Mouse (Mus musculus) common myeloid progenitor, adult 5-6 weeks (primary cell): ENCODE data around the gene Wnt5b. TPM values are rescaled to one million over a fixed set of nuclear protein-coding genes. Genes with fewer than 3 reads are reported as not detected.

Experiments used
- ATAC-seq: replicated peaks from 2 replicates; pipeline ENCODE4 v1.8.0; 2016; ENCODE audit warnings: low read depth, mild to moderate bottlenecking, moderate TSS enrichment, inconsistent platforms; ENCODE audit not compliant: poor library complexity, severe bottlenecking
- total RNA-seq: library from RNA; stranded (forward); fragments of 200-1000, 187-1606 nt; gene quantifications from 2 replicates; pipeline ENCODE4 v1.2.3, GENCODE M21; 2017

The Wnt5b gene
- total RNA-seq = 0.82 TPM in 1 of 2 replicates, not detected in the other

GRCm38 (mm10) chr6:119543803-119544517 is at the start of gene Wnt5b:
Gene Wnt5b (minus strand): TSS chr6:119544347.
- ATAC-seq = 0 out of 2 replicates have a peak, but pooled peaks have one; percentile 24

GRCm38 (mm10) chr6:119590872-119591271 is 46.7 kb upstream of the Wnt5b start:
- no peak for ATAC-seq

- no peak for ATAC-seq
Measured at GRCm38 (mm10) chr6:119587897-119588296, 43.8 kb upstream of the Wnt5b start.

GRCm38 (mm10) chr6:119587454-119587853 is 43.3 kb upstream of the Wnt5b start:
- no peak for ATAC-seq

GRCm38 (mm10) chr6:119585652-119586375 is 41.7 kb upstream of the Wnt5b start:
- ATAC-seq = no peak

- no peak for ATAC-seq
Measured at GRCm38 (mm10) chr6:119584061-119584460, 39.9 kb upstream of the Wnt5b start.

GRCm38 (mm10) chr6:119583165-119583564 is 39.0 kb upstream of the Wnt5b start:
- no peak for ATAC-seq

- no peak for ATAC-seq
Measured at GRCm38 (mm10) chr6:119576706-119577105, 32.6 kb upstream of the Wnt5b start.

GRCm38 (mm10) chr6:119575331-119575730 is 31.2 kb upstream of the Wnt5b start:
- ATAC-seq = no peak

GRCm38 (mm10) chr6:119572296-119572695 is 28.1 kb upstream of the Wnt5b start:
- no peak for ATAC-seq

GRCm38 (mm10) chr6:119570797-119571196 is 26.6 kb upstream of the Wnt5b start:
- no peak for ATAC-seq

- ATAC-seq = no peak
Measured at GRCm38 (mm10) chr6:119568339-119568738, 24.2 kb upstream of the Wnt5b start.

GRCm38 (mm10) chr6:119565451-119566379 is 21.6 kb upstream of the Wnt5b start:
- no peak for ATAC-seq

- ATAC-seq = no peak
Measured at GRCm38 (mm10) chr6:119562558-119562957, 18.4 kb upstream of the Wnt5b start.

- ATAC-seq = no peak
Measured at GRCm38 (mm10) chr6:119558855-119559254, 14.7 kb upstream of the Wnt5b start.

GRCm38 (mm10) chr6:119554439-119554838 is 10.3 kb upstream of the Wnt5b start:
- ATAC-seq = no peak

GRCm38 (mm10) chr6:119544518-119544864 is 344 bp upstream of the Wnt5b start:
- ATAC-seq = no peak

- ATAC-seq = no peak
Measured at GRCm38 (mm10) chr6:119543456-119543802, 718 bp downstream of the Wnt5b start.

GRCm38 (mm10) chr6:119535867-119536266 is 8.3 kb downstream of the Wnt5b start:
- no peak for ATAC-seq

- no peak for ATAC-seq
Measured at GRCm38 (mm10) chr6:119533170-119533709, 10.9 kb downstream of the Wnt5b start.
